Mouse (Mus musculus): Measurements from ENCODE around the gene Enox1. TPM values are rescaled to one million over a fixed set of nuclear protein-coding genes. Genes with fewer than 3 reads are reported as not detected.

Gene Enox1
- polyA plus RNA-seq, 1 experiment: 1.1 TPM

DNA sequence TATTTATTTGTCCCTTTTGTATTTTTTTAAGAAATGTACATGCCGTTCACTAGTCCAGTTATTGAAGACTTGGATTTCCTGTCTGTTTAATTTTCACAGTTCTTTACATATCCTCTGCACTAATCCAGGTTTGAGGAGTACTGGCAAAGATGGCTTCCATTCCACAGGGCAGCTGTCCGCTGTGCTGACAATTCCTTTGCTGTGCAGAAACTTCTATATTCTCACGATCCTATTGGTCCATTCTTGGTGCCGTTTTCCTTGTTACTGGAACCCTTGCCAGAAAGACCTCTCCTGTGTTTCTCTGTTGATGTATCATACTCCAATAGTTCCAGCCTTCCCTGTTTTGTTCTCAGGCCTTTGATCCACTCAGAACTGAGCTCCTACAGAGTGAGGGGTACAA, 206.1 kb downstream of the Enox1 start:
- Histone ChIP-seq H3K4me3 (ENCODE audit: insufficient read depth, low read depth, low read length) (no peak overlapping the region), H3K27ac (ENCODE audit: insufficient read depth, low read depth, low read length) (no peak overlapping the region), H3K36me3 (ENCODE audit: control insufficient read depth, insufficient read depth, low read length) (no peaks in the 10 kb centered on the region), H3K4me1 (ENCODE audit: control insufficient read depth, insufficient read depth, low read length) (no peaks in the 10 kb centered on the region), H3K27me3 (replicated peaks; ENCODE audit: control insufficient read depth, insufficient read depth, low read length) (no peaks in the 10 kb centered on the region)
- 81% methylated on average over 4 of the region's 4 CpGs for WGBS
- TF ChIP-seq POLR2A (IDR thresholded peaks at IDR 0.05; ENCODE audit: low read depth, low read length) (no peak), CTCF (conservative IDR thresholded peaks at IDR 0.05; ENCODE audit: insufficient read depth, insufficient read length, low read depth, low read length) (no peak)
- DNase-seq: no peak

DNA sequence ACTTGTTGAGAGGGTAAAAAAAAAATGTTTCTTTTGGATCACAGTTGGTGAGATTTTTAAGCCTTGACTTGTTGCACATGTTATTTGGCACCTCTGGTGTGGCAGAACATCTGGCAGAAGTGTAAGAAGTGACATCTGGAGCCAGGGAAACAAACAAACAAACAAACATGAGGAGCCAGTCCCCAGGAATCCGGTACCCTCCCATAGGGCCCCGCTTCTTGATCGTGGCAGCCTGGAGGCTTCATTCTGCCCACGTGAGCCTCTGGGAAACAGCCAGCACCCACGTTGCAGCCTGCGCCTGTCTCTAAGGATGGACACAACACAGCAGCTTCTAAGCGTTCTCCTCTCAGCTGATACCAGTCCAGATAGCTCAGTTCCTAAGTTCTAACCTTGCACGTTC, 211.8 kb downstream of the Enox1 start:
- H3K27ac ChIP-seq (ENCODE audit: insufficient read depth, low read depth, low read length): no peak overlapping the region
- DNase-seq: no peak
- 73% methylated on average over 8 of the region's 8 CpGs for WGBS

DNA sequence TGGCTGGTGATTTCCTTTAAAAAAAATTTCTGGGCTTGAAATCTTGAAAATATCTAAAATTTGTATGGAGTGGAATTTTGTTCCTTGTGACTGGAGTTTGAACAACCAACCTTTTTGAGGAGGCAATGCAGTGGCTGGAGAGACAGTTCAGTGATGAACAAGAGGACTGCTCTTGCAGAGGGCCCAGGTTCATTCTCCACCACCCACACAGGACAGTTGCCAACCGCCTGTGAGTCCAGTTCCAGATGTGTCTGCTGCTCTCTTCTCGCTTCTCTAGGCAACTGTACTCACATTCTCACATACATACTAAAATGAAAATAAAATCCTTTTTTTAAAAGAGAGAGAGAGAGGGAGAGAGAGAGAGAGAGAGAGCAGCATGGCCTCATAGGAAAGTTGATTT, 212.5 kb downstream of the Enox1 start:
- no peak for DNase-seq
- Histone ChIP-seq H3K27me3 (replicated peaks; ENCODE audit: control insufficient read depth, insufficient read depth, low read length) (no peaks in the 10 kb centered on the region), H3K4me1 (ENCODE audit: control insufficient read depth, insufficient read depth, low read length) (no peaks in the 10 kb centered on the region), H3K4me3 (ENCODE audit: insufficient read depth, low read depth, low read length) (no peak overlapping the region), H3K27ac (ENCODE audit: insufficient read depth, low read depth, low read length) (no peak overlapping the region), H3K36me3 (ENCODE audit: control insufficient read depth, insufficient read depth, low read length) (no peaks in the 10 kb centered on the region)
- TF ChIP-seq CTCF (conservative IDR thresholded peaks at IDR 0.05; ENCODE audit: insufficient read depth, insufficient read length, low read depth, low read length): no peak
- no peak for TF ChIP-seq POLR2A (IDR thresholded peaks at IDR 0.05; ENCODE audit: low read depth, low read length)
- 84% methylated on average over 2 of the region's 2 CpGs for WGBS

More for the DNA sequence above, 211.8 kb downstream of the Enox1 start:
- Histone ChIP-seq H3K36me3 (ENCODE audit: control insufficient read depth, insufficient read depth, low read length) (no peaks in the 10 kb centered on the region), H3K27me3 (replicated peaks; ENCODE audit: control insufficient read depth, insufficient read depth, low read length) (no peaks in the 10 kb centered on the region), H3K4me3 (ENCODE audit: insufficient read depth, low read depth, low read length) (no peak overlapping the region), H3K4me1 (ENCODE audit: control insufficient read depth, insufficient read depth, low read length) (no peaks in the 10 kb centered on the region)
- TF ChIP-seq POLR2A (IDR thresholded peaks at IDR 0.05; ENCODE audit: low read depth, low read length) (no peak), CTCF (conservative IDR thresholded peaks at IDR 0.05; ENCODE audit: insufficient read depth, insufficient read length, low read depth, low read length) (no peak)

DNA sequence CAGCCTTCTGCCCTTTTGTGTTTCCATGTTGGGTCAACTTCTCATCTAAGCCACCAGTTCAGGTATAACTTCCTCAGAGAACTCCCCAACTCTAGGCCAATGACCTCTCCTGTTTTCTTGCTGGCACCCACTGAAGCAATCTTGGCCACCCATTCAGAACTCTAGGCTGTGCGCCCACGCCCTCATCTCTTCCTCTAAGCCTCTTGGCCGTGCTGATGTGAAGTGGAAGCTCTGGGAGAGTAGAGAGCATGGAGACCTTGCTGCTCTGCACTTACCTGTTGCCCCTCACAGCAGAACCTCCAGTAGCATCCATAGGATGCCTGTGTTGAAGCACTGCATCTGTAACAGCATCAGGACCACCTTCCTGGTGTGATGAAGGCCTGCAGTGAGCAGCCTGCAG, 214.0 kb downstream of the Enox1 start:
- Histone ChIP-seq H3K27ac (ENCODE audit: insufficient read depth, low read depth, low read length) (no peak overlapping the region), H3K36me3 (ENCODE audit: control insufficient read depth, insufficient read depth, low read length) (no peaks in the 10 kb centered on the region), H3K4me1 (ENCODE audit: control insufficient read depth, insufficient read depth, low read length) (no peaks in the 10 kb centered on the region), H3K4me3 (ENCODE audit: insufficient read depth, low read depth, low read length) (no peak overlapping the region), H3K27me3 (replicated peaks; ENCODE audit: control insufficient read depth, insufficient read depth, low read length) (no peaks in the 10 kb centered on the region)
- DNase-seq: no peak
- TF ChIP-seq POLR2A (IDR thresholded peaks at IDR 0.05; ENCODE audit: low read depth, low read length) (no peak), CTCF (conservative IDR thresholded peaks at IDR 0.05; ENCODE audit: insufficient read depth, insufficient read length, low read depth, low read length) (no peak)
- 87% methylated on average over 3 of the region's 3 CpGs for WGBS

DNA sequence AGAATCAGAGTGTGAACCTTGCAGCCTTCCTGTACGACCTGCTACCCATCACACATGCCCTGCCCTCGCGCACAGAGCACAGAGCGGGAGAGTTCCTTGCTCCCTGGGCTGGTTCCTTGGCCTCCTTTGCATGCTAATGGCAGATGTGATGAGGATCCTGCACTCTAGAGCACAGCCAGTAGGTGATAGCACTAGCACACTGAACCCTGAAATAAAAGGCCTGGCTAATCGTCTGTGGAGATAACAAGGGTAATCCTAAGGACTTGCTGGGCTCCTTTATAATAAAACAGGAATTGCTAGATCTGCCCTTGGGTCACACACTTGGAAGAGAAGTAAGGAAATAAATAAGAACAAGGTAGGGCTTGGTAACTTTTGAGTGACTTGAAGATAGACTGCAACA, 215.4 kb downstream of the Enox1 start:
- no peaks in the 10 kb centered on the region for H3K27me3 ChIP-seq (replicated peaks; ENCODE audit: control insufficient read depth, insufficient read depth, low read length)
- no peak for DNase-seq
- 79% methylated on average over 5 of the region's 5 CpGs for WGBS
- no peaks in the 10 kb centered on the region for H3K4me1 ChIP-seq (ENCODE audit: control insufficient read depth, insufficient read depth, low read length)
- H3K36me3 ChIP-seq (ENCODE audit: control insufficient read depth, insufficient read depth, low read length): no peaks in the 10 kb centered on the region
- no peak overlapping the region for H3K27ac ChIP-seq (ENCODE audit: insufficient read depth, low read depth, low read length)
- H3K4me3 ChIP-seq (ENCODE audit: insufficient read depth, low read depth, low read length): no peak overlapping the region
- no peak for TF ChIP-seq CTCF (conservative IDR thresholded peaks at IDR 0.05; ENCODE audit: insufficient read depth, insufficient read length, low read depth, low read length)
- no peak for TF ChIP-seq POLR2A (IDR thresholded peaks at IDR 0.05; ENCODE audit: low read depth, low read length)

DNA sequence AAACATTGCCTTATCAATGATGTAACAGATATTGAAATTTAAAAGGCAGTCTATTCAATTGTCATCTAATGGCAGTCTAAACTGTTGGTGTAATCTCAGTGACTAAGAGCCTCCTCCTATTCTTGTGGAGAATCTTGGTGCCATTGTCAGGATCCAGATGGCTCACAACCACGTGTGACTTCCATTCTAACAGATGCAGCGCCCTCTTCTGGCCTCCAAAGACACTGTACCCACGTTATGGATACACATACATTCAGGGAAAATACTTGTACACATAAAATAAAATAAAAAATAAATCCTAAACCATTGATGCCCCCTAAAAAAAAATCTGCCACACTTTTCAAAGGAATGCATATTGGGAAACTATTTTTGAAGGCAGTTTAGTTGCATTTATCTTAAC, 216.6 kb downstream of the Enox1 start:
- DNase-seq: no peak
- WGBS: 79% methylated on average over 3 of the region's 3 CpGs
- no peaks in the 10 kb centered on the region for H3K27me3 ChIP-seq (replicated peaks; ENCODE audit: control insufficient read depth, insufficient read depth, low read length)
- no peaks in the 10 kb centered on the region for H3K4me1 ChIP-seq (ENCODE audit: control insufficient read depth, insufficient read depth, low read length)
- no peak overlapping the region for H3K4me3 ChIP-seq (ENCODE audit: insufficient read depth, low read depth, low read length)
- TF ChIP-seq CTCF (conservative IDR thresholded peaks at IDR 0.05; ENCODE audit: insufficient read depth, insufficient read length, low read depth, low read length): no peak
- no peak for TF ChIP-seq POLR2A (IDR thresholded peaks at IDR 0.05; ENCODE audit: low read depth, low read length)
- no peaks in the 10 kb centered on the region for H3K36me3 ChIP-seq (ENCODE audit: control insufficient read depth, insufficient read depth, low read length)
- no peak overlapping the region for H3K27ac ChIP-seq (ENCODE audit: insufficient read depth, low read depth, low read length)

DNA sequence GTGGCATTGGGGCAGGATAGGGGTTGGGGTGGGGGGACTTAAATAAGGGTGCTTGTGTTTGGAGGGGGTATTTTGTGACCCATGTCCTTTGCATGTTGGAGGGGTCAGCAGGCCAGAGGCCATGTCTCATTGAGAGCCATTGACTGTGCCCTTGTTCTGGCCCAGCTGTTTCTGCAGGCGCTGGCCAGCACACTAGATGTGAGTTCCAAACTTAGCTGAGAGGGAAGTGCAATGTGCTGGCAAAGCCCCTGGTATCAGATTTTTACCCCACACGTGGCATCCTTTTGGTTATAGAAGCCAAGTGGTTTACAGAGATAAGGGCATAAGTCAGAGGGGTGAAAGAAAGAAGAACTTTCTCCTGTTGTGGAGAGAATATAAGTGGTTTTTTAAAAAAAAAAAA, 218.5 kb downstream of the Enox1 start:
- H3K27me3 ChIP-seq (replicated peaks; ENCODE audit: control insufficient read depth, insufficient read depth, low read length): no peaks in the 10 kb centered on the region
- H3K4me3 ChIP-seq (ENCODE audit: insufficient read depth, low read depth, low read length): no peak overlapping the region
- H3K4me1 ChIP-seq (ENCODE audit: control insufficient read depth, insufficient read depth, low read length): no peaks in the 10 kb centered on the region
- WGBS: 56% methylated on average over 2 of the region's 2 CpGs
- no peak overlapping the region for H3K27ac ChIP-seq (ENCODE audit: insufficient read depth, low read depth, low read length)
- DNase-seq: no peak
- H3K36me3 ChIP-seq (ENCODE audit: control insufficient read depth, insufficient read depth, low read length): no peaks in the 10 kb centered on the region
- TF ChIP-seq POLR2A (IDR thresholded peaks at IDR 0.05; ENCODE audit: low read depth, low read length) (no peak), CTCF (conservative IDR thresholded peaks at IDR 0.05; ENCODE audit: insufficient read depth, insufficient read length, low read depth, low read length) (no peak)

DNA sequence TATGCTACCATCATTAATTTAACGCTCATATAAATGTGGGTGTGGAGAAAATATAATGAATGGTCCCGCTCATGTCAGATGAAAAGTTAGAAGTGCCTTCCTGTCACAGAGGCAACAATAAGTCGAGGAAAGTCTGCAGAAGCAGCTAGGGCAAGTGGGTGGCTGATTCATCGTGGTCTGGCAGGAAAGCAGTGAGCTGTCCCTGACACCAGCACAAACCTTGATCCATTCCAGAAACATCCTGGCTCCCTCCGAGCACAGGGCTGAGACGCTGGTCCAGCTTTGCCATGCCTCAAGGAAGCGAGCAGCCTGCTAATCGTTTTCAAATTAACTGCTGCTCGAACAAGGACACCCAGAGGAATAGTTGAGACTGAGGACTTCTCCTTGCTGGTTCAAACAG, 219.1 kb downstream of the Enox1 start:
- Histone ChIP-seq H3K36me3 (ENCODE audit: control insufficient read depth, insufficient read depth, low read length) (no peaks in the 10 kb centered on the region), H3K27ac (ENCODE audit: insufficient read depth, low read depth, low read length) (no peak overlapping the region), H3K4me3 (ENCODE audit: insufficient read depth, low read depth, low read length) (no peak overlapping the region), H3K27me3 (replicated peaks; ENCODE audit: control insufficient read depth, insufficient read depth, low read length) (no peaks in the 10 kb centered on the region), H3K4me1 (ENCODE audit: control insufficient read depth, insufficient read depth, low read length) (no peaks in the 10 kb centered on the region)
- no peak for DNase-seq
- no peak for TF ChIP-seq CTCF (conservative IDR thresholded peaks at IDR 0.05; ENCODE audit: insufficient read depth, insufficient read length, low read depth, low read length)
- TF ChIP-seq POLR2A (IDR thresholded peaks at IDR 0.05; ENCODE audit: low read depth, low read length): no peak
- WGBS: 39% methylated on average over 9 of the region's 9 CpGs

All from kidney, adult 2 months (tissue).